In genomic region chr7:82691021-82691738, GRCm38 (mm10) we compare ENCODE assay signal across 17 mouse cellular contexts. TPM values are rescaled to one million over a fixed set of nuclear protein-coding genes. Genes with fewer than 3 reads are reported as not detected.
DNase-seq lines count a peak whose midpoint lies in the region; ATAC-seq and TF ChIP-seq lines count a peak whose summit lies in the region.
"Had no signal": no experiment of that assay in that cellular context is flagged by ENCODE, and none has a peak within 500 bp of the region (broad histone marks: within the 10 kb centered on the region; RNA-seq: fewer than 3 reads in every experiment).

No protein-coding gene starts in this region.

- no peak overlapping the region for H3K4me3 ChIP-seq in heart, embryonic 16.5 days (ENCODE audit: low read length)
- H3K4me3 ChIP-seq in heart, embryonic 10.5 days = no peak overlapping the region
- H3K4me3 ChIP-seq in bone marrow, adult 2 months (replicated peaks; ENCODE audit: control insufficient read depth, low read depth, low read length) = no peak overlapping the region
- H3K4me3 ChIP-seq in liver, embryonic 16.5 days (ENCODE audit: low read depth, low read length) = no peak overlapping the region
- H3K4me3 ChIP-seq: embryonic facial prominence, embryonic 10.5 days; forebrain, embryonic 10.5 days; limb, embryonic 12.5 days; myocyte had no signal

- H3K4me1 ChIP-seq in heart, embryonic 16.5 days (ENCODE audit: control insufficient read depth, insufficient read depth, low read length) = no peaks in the 10 kb centered on the region
- H3K4me1 ChIP-seq in heart, embryonic 10.5 days = no peaks in the 10 kb centered on the region
- peaks cover 5% of the 10 kb centered on the region for H3K4me1 ChIP-seq in bone marrow, adult 2 months (ENCODE audit: control insufficient read depth, insufficient read depth, low read length)
- H3K4me1 ChIP-seq in liver, embryonic 16.5 days (ENCODE audit: control insufficient read depth, low read depth, low read length) = peaks cover 4% of the 10 kb centered on the region; the same call in 1 of the 2 replicates
- H3K4me1 ChIP-seq: limb, embryonic 12.5 days had no signal

- H3K9me3 ChIP-seq in heart, embryonic 16.5 days (replicated peaks; ENCODE audit: control insufficient read depth, low read length) = no peaks in the 10 kb centered on the region
- H3K9me3 ChIP-seq in heart, embryonic 10.5 days = no peaks in the 10 kb centered on the region
- no peaks in the 10 kb centered on the region for H3K9me3 ChIP-seq in liver, embryonic 16.5 days (replicated peaks; ENCODE audit: control insufficient read depth, low read length)
- H3K9me3 ChIP-seq: embryonic facial prominence, embryonic 10.5 days; forebrain, embryonic 10.5 days; limb, embryonic 12.5 days had no signal

- H3K9ac ChIP-seq in heart, embryonic 16.5 days (ENCODE audit: low read length) = no peak overlapping the region
- no peak overlapping the region for H3K9ac ChIP-seq in liver, embryonic 16.5 days (ENCODE audit: low read depth, low read length)
- H3K9ac ChIP-seq: limb, embryonic 12.5 days had no signal

- no peak overlapping the region for H3K4me2 ChIP-seq in heart, embryonic 16.5 days (ENCODE audit: low read depth, low read length)
- no peak overlapping the region for H3K4me2 ChIP-seq in liver, embryonic 16.5 days (ENCODE audit: low read depth, low read length)
- H3K4me2 ChIP-seq: limb, embryonic 12.5 days had no signal

- H3K27ac ChIP-seq in heart, embryonic 16.5 days (ENCODE audit: low read length) = peak overlapping the region; percentile 59; the same call in 1 of the 2 replicates
- no peak overlapping the region for H3K27ac ChIP-seq in heart, embryonic 10.5 days
- H3K27ac ChIP-seq in bone marrow, adult 2 months (ENCODE audit: control insufficient read depth, insufficient read depth, low read depth, low read length, poor library complexity) = peak overlapping the region; percentile 40; the same call in 1 of the 2 replicates
- 0 out of 2 replicates have a peak overlapping the region, but pooled peaks have one; percentile 46 for H3K27ac ChIP-seq in liver, embryonic 16.5 days (ENCODE audit: low read length)
- H3K27ac ChIP-seq: embryonic facial prominence, embryonic 10.5 days; forebrain, embryonic 10.5 days; limb, embryonic 12.5 days had no signal

- H3K36me3 ChIP-seq in heart, embryonic 16.5 days (ENCODE audit: control insufficient read depth, insufficient read depth) = peaks cover 27% of the 10 kb centered on the region
- H3K36me3 ChIP-seq in heart, embryonic 10.5 days = peaks cover 38% of the 10 kb centered on the region
- H3K36me3 ChIP-seq in liver, embryonic 16.5 days (ENCODE audit: control insufficient read depth, insufficient read depth) = 0 out of 2 replicates have a peak, but pooled peaks cover 5% of the 10 kb centered on the region

- 0 out of 2 replicates have a peak, but pooled peaks have one; percentile 41 for ATAC-seq in heart, embryonic 16.5 days (replicated peaks; ENCODE audit: extremely low read depth, insufficient read depth, low FRiP score)
- no peak; the same call in 1 of the 2 replicates for ATAC-seq in liver, embryonic 16.5 days (ENCODE audit: low read depth)
- ATAC-seq: intestine, embryonic 16.5 days had no signal

- H3K27me3 ChIP-seq in heart, embryonic 16.5 days (ENCODE audit: control insufficient read depth, insufficient read depth, low read length) = no peaks in the 10 kb centered on the region
- no peaks in the 10 kb centered on the region for H3K27me3 ChIP-seq in heart, embryonic 10.5 days (ENCODE audit: insufficient read depth, poor library complexity, severe bottlenecking)
- no peaks in the 10 kb centered on the region for H3K27me3 ChIP-seq in liver, embryonic 16.5 days (ENCODE audit: control insufficient read depth, insufficient read depth, low read depth, low read length)
- H3K27me3 ChIP-seq: limb, embryonic 12.5 days had no signal

- WGBS in heart, embryonic 16.5 days = 69% methylated on average over 6 of the region's 6 CpGs
- 68% methylated on average over 6 of the region's 6 CpGs for WGBS in heart, embryonic 10.5 days
- WGBS in bone marrow, adult 2 months = 14% methylated on average over 6 of the region's 6 CpGs
- 24% methylated on average over 6 of the region's 6 CpGs for WGBS in liver, embryonic 16.5 days (ENCODE audit: insufficient replicate concordance)

- TF ChIP-seq CTCF in bone marrow, adult 2 months (IDR thresholded peaks at IDR 0.05; ENCODE audit: control insufficient read depth, insufficient read depth, low read length) = no peak

- no peak for DNase-seq in heart, embryonic 10.5 days (ENCODE audit: low spot score)
- DNase-seq in A20 (ENCODE audit: low read depth, low spot score) = peak; percentile 46
- no peak for DNase-seq in left cerebral cortex, adult 9 months (ENCODE audit: low spot score in 2 of 2)
- DNase-seq in cerebellum, adult 8-10 months = no peak
- no peak for DNase-seq in gastrocnemius, adult 18-20 months (ENCODE audit: low spot score)
- DNase-seq: adrenal gland, postnatal 25 days; cerebellum, adult 18-20 months; heart, postnatal 14 days; lung, postnatal 14 days had no signal

- TF ChIP-seq POLR2A in bone marrow, adult 2 months (IDR thresholded peaks at IDR 0.05; ENCODE audit: borderline replicate concordance, control insufficient read depth, low read depth, low read length) = no peak

RNA-seq across cellular contexts. Expression of gene Efl1, which starts 42.8 kb away (rescaled TPM):
- polyA plus RNA-seq in heart, embryonic 16.5 days (2015; fragmentation: Nextera tagmentation; extraction: Ambion mirVana) = 15.0 and 17.4 TPM in 2 replicates
- polyA plus RNA-seq in heart, embryonic 10.5 days (2016; fragmentation: Nextera tagmentation; extraction: Ambion mirVana) = 18.5 and 19.9 TPM in 2 replicates
- polyA plus RNA-seq in bone marrow, adult 2 months (2011; ENCODE audit: insufficient read depth, insufficient read length, low replicate concordance, missing spikeins) = 2.6 and 6.8 TPM in 2 replicates
- polyA plus RNA-seq in liver, embryonic 16.5 days (2015; fragmentation: Nextera tagmentation; extraction: Ambion mirVana) = 8.0 and 9.1 TPM in 2 replicates
- total RNA-seq in gastrocnemius, adult 18-20 months (2021) = 1 to 10 TPM; 7.3 to 8.2 TPM

RNA-seq across cellular contexts. Expression of gene Saxo2, which starts 42.9 kb away (rescaled TPM):
- polyA plus RNA-seq in heart, embryonic 16.5 days (2015; fragmentation: Nextera tagmentation; extraction: Ambion mirVana) = 6.6 and 8.7 TPM in 2 replicates
- polyA plus RNA-seq in heart, embryonic 10.5 days (2016; fragmentation: Nextera tagmentation; extraction: Ambion mirVana) = 3.5 and 4.6 TPM in 2 replicates
- not detected in 2 replicates for polyA plus RNA-seq in bone marrow, adult 2 months (2011; ENCODE audit: insufficient read depth, insufficient read length, low replicate concordance, missing spikeins)
- 0.13 and 0.48 TPM in 2 replicates for polyA plus RNA-seq in liver, embryonic 16.5 days (2015; fragmentation: Nextera tagmentation; extraction: Ambion mirVana)
- 1 to 10 TPM; 2.9 to 4.3 TPM for total RNA-seq in gastrocnemius, adult 18-20 months (2021)
